Mouse (Mus musculus) MEL (cell line): Measurements from ENCODE around the gene Uba2.

Experiments used
- CTCF ChIP-seq, 3 experiments: IDR thresholded peaks in 2 of 3; conservative IDR thresholded peaks in 1 of 3; 2 replicates each; pipeline ENCODE4 v1.5.1; 2011 to 2012; ENCODE audit warnings: low read length in 3 of 3, low read depth in 2 of 3, mild to moderate bottlenecking in 2 of 3, improper control_type of control experiment in 1 of 3, inconsistent platforms in 1 of 3, mixed read lengths in 1 of 3, moderate library complexity in 1 of 3; ENCODE audit not compliant: control insufficient read depth in 1 of 3, insufficient read depth in 1 of 3, poor library complexity in 1 of 3, severe bottlenecking in 1 of 3
- MXI1 ChIP-seq: IDR thresholded peaks from 2 replicates; pipeline ENCODE4 v1.6.1; 2011; ENCODE audit warnings: mild to moderate bottlenecking, low read depth, low read length, improper control_type of control experiment
- TBP ChIP-seq: IDR thresholded peaks from 2 replicates; pipeline ENCODE4 v1.8.0; 2011; ENCODE audit warnings: low read depth, low read length, improper control_type of control experiment

DNA sequence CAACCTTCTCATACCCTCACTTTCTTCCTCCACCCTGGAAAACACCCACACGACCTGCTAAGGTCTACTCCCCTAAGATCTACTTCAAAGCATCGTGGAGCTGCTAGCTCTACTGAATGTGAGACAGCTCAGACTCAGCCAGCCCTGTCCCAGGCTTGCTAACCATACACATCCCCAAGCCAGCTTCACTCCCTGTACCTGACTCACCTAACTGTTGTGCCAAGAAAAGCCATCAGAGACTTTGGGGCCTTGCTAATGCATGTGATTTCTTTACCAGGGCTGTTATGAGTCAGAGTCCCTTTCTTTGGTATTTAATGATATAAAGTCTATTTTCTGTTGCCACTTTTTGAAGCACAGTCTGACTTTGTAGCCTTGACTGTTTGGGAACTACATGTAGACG, 38.3 kb downstream of the Uba2 start:
- TF ChIP-seq CTCF (IDR thresholded peaks at IDR 0.05 in 2 of 3, conservative IDR thresholded peaks at IDR 0.05 in 1 of 3; ENCODE audit: control insufficient read depth in 1 of 3, insufficient read depth in 1 of 3, low read depth in 2 of 3, low read length in 3 of 3, poor library complexity in 1 of 3, severe bottlenecking in 1 of 3) (no peak), MXI1 (no peak), TBP (no peak)
